10 mouse cellular contexts compared by ENCODE assay signal in the genomic region with DNA sequence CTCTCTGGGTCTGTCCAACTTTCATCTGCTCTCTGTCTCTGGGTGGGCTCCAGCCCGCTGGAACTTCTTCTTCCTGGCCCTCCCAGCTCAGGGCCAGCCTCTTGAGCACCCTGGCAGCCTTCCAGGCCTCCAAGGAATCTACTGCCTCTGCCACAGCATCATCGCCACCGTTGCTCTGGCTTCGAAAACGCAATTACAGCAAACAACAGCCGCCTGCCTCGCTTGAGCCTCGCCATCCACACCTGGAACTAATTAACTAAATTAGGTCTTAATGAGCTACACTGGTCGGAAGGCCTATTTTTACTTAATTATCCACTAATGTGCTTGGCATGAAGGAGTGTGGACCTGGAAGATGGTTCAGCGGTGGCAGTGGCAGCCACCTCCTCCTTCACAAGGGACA. TPM values are rescaled to one million over a fixed set of nuclear protein-coding genes. Genes with fewer than 3 reads are reported as not detected.
DNase-seq lines count a peak whose midpoint lies in the region; ATAC-seq and TF ChIP-seq lines count a peak whose summit lies in the region.
"Had no signal": no experiment of that assay in that cellular context is flagged by ENCODE, and none has a peak within 500 bp of the region (broad histone marks: within the 10 kb centered on the region; RNA-seq: fewer than 3 reads in every experiment).

No protein-coding gene starts in this region.

- no peak for TF ChIP-seq EP300 in lung, postnatal 0 days (IDR thresholded peaks at IDR 0.05)

- no peaks in the 10 kb centered on the region for H3K27me3 ChIP-seq in lung, embryonic 16.5 days (ENCODE audit: control insufficient read depth, insufficient read depth, low read depth, low read length)
- no peaks in the 10 kb centered on the region for H3K27me3 ChIP-seq in lung, postnatal 0 days (replicated peaks; ENCODE audit: insufficient read depth, low read length)
- H3K27me3 ChIP-seq in forebrain, postnatal 0 days (ENCODE audit: insufficient read depth, low read length): peaks cover 5% of the 10 kb centered on the region; the same call in 1 of the 2 replicates
- no peaks in the 10 kb centered on the region for H3K27me3 ChIP-seq in midbrain, embryonic 14.5 days (ENCODE audit: control insufficient read depth, insufficient read depth, low read length)

- peak; percentile 26 for DNase-seq in adrenal gland, postnatal 14 days
- DNase-seq in adrenal gland, adult 18-20 months (ENCODE audit: low spot score in 2 of 2): no peak
- DNase-seq in lung, postnatal 0 days (ENCODE audit: low spot score): no peak
- DNase-seq in forebrain, postnatal 0 days: peak; percentile 57
- DNase-seq in midbrain, embryonic 14.5 days: peak; percentile 70
- no peak for DNase-seq in urinary bladder, postnatal 36 days (ENCODE audit: low spot score in 2 of 2)
- no peak for DNase-seq in thymus, postnatal 36 days

- no peak overlapping the region for H3K9ac ChIP-seq in lung, embryonic 16.5 days (ENCODE audit: low read length)
- H3K9ac ChIP-seq in lung, postnatal 0 days (replicated peaks; ENCODE audit: low read depth): no peak overlapping the region
- H3K9ac ChIP-seq in forebrain, postnatal 0 days: no peak overlapping the region
- no peak overlapping the region for H3K9ac ChIP-seq in midbrain, embryonic 14.5 days (replicated peaks; ENCODE audit: low read length)

- no peak overlapping the region for H3K4me2 ChIP-seq in lung, embryonic 16.5 days (ENCODE audit: low read depth, low read length)
- no peak overlapping the region for H3K4me2 ChIP-seq in lung, postnatal 0 days (replicated peaks; ENCODE audit: low read depth, low read length)
- H3K4me2 ChIP-seq in forebrain, postnatal 0 days (ENCODE audit: low read depth): no peak overlapping the region
- no peak overlapping the region for H3K4me2 ChIP-seq in midbrain, embryonic 14.5 days (ENCODE audit: low read length)

- H3K27ac ChIP-seq in lung, embryonic 16.5 days (ENCODE audit: low read length): no peak overlapping the region
- no peak overlapping the region for H3K27ac ChIP-seq in lung, postnatal 0 days (ENCODE audit: low read length)
- no peak overlapping the region for H3K27ac ChIP-seq in forebrain, postnatal 0 days (ENCODE audit: low read depth, low read length)
- 0 out of 2 replicates have a peak overlapping the region, but pooled peaks have one; percentile 13 for H3K27ac ChIP-seq in midbrain, embryonic 14.5 days (replicated peaks; ENCODE audit: low read depth, low read length)

- H3K4me3 ChIP-seq in lung, embryonic 16.5 days (ENCODE audit: low read length): no peak overlapping the region
- no peak overlapping the region for H3K4me3 ChIP-seq in lung, postnatal 0 days (ENCODE audit: low read depth, low read length)
- H3K4me3 ChIP-seq in forebrain, postnatal 0 days (ENCODE audit: low read depth, low read length): no peak overlapping the region
- H3K4me3 ChIP-seq in midbrain, embryonic 14.5 days (replicated peaks; ENCODE audit: low read depth, low read length): no peak overlapping the region
- H3K4me3 ChIP-seq: myocyte had no signal

- 41% methylated on average over 10 of the region's 10 CpGs for WGBS in lung, embryonic 16.5 days
- WGBS in lung, postnatal 0 days: 47% methylated on average over 10 of the region's 10 CpGs
- 11% methylated on average over 10 of the region's 10 CpGs for WGBS in forebrain, postnatal 0 days
- 50% methylated on average over 10 of the region's 10 CpGs for WGBS in midbrain, embryonic 14.5 days

- no peaks in the 10 kb centered on the region for H3K36me3 ChIP-seq in lung, embryonic 16.5 days (ENCODE audit: control insufficient read depth, insufficient read depth, low read length)
- no peaks in the 10 kb centered on the region for H3K36me3 ChIP-seq in lung, postnatal 0 days (ENCODE audit: insufficient read depth, low read length)
- no peaks in the 10 kb centered on the region for H3K36me3 ChIP-seq in forebrain, postnatal 0 days (ENCODE audit: insufficient read depth)
- no peaks in the 10 kb centered on the region for H3K36me3 ChIP-seq in midbrain, embryonic 14.5 days (ENCODE audit: control insufficient read depth, insufficient read depth, low read length)

- peak; percentile 52; the same call in 1 of the 2 replicates for ATAC-seq in lung, embryonic 16.5 days (ENCODE audit: low read depth)
- ATAC-seq in lung, postnatal 0 days: no peak
- ATAC-seq in forebrain, postnatal 0 days: peak; percentile 14; the same call in 1 of the 2 replicates
- ATAC-seq in midbrain, embryonic 14.5 days (ENCODE audit: low FRiP score, low TSS enrichment): peak; percentile 34; the same call in 1 of the 2 replicates
- ATAC-seq: Patski had no signal

- peaks cover 5% of the 10 kb centered on the region; the same call in 1 of the 2 replicates for H3K4me1 ChIP-seq in lung, embryonic 16.5 days (replicated peaks; ENCODE audit: control insufficient read depth, insufficient read depth, low read length)
- H3K4me1 ChIP-seq in lung, postnatal 0 days (ENCODE audit: insufficient read depth, low read depth, low read length): no peaks in the 10 kb centered on the region
- H3K4me1 ChIP-seq in forebrain, postnatal 0 days (ENCODE audit: insufficient read depth): peaks cover 5% of the 10 kb centered on the region; the same call in 1 of the 2 replicates
- 0 out of 2 replicates have a peak, but pooled peaks cover 5% of the 10 kb centered on the region for H3K4me1 ChIP-seq in midbrain, embryonic 14.5 days (ENCODE audit: control insufficient read depth, insufficient read depth, low read length)

- no peaks in the 10 kb centered on the region for H3K9me3 ChIP-seq in lung, embryonic 16.5 days (ENCODE audit: control insufficient read depth, low read length)
- no peaks in the 10 kb centered on the region for H3K9me3 ChIP-seq in lung, postnatal 0 days (ENCODE audit: low read length)
- H3K9me3 ChIP-seq in forebrain, postnatal 0 days (ENCODE audit: low read length): no peaks in the 10 kb centered on the region
- no peaks in the 10 kb centered on the region for H3K9me3 ChIP-seq in midbrain, embryonic 14.5 days (ENCODE audit: control insufficient read depth, low read length)

- no peak for TF ChIP-seq CTCF in lung, postnatal 0 days (IDR thresholded peaks at IDR 0.05)
- TF ChIP-seq CTCF in forebrain, postnatal 0 days (IDR thresholded peaks at IDR 0.05; ENCODE audit: low read depth): no peak

RNA-seq across cellular contexts. Expression of gene Glyctk, which starts 18.2 kb away (rescaled TPM):
- total RNA-seq in adrenal gland, postnatal 14 days (2021): 3.6 and 13.6 TPM in 2 replicates
- 1 to 10 TPM; 1.9 to 2.7 TPM for total RNA-seq in adrenal gland, adult 18-20 months (2021)
- 1.4 and 1.9 TPM in 2 replicates for polyA plus RNA-seq in lung, embryonic 16.5 days (2015; fragmentation: Nextera tagmentation; extraction: Ambion mirVana)
- 0.67 and 0.71 TPM in 2 replicates for polyA plus RNA-seq in lung, postnatal 0 days (2015; fragmentation: Nextera tagmentation; extraction: Ambion mirVana)
- 2.0 and 3.0 TPM in 2 replicates for total RNA-seq in forebrain, postnatal 0 days (2014; rRNA removed)
- polyA plus RNA-seq in forebrain, postnatal 0 days (2015; fragmentation: Nextera tagmentation; extraction: Ambion mirVana): 1.1 TPM in 2 replicates
- polyA plus RNA-seq in midbrain, embryonic 14.5 days (2014; fragmentation: Nextera tagmentation; extraction: Ambion mirVana): 4.6 and 6.8 TPM in 2 replicates

RNA-seq across cellular contexts. Expression of gene Wdr82, which starts 31.0 kb away (rescaled TPM):
- total RNA-seq in adrenal gland, postnatal 14 days (2021): 83.9 and 84.7 TPM in 2 replicates
- 10 to 100 TPM; 73.7 to 81.6 TPM for total RNA-seq in adrenal gland, adult 18-20 months (2021)
- polyA plus RNA-seq in lung, embryonic 16.5 days (2015; fragmentation: Nextera tagmentation; extraction: Ambion mirVana): 16.3 and 17.5 TPM in 2 replicates
- polyA plus RNA-seq in lung, postnatal 0 days (2015; fragmentation: Nextera tagmentation; extraction: Ambion mirVana): 11.3 and 13.2 TPM in 2 replicates
- 216 and 261 TPM in 2 replicates for total RNA-seq in forebrain, postnatal 0 days (2014; rRNA removed)
- 31.5 and 32.5 TPM in 2 replicates for polyA plus RNA-seq in forebrain, postnatal 0 days (2015; fragmentation: Nextera tagmentation; extraction: Ambion mirVana)
- 54.0 and 75.3 TPM in 2 replicates for polyA plus RNA-seq in midbrain, embryonic 14.5 days (2014; fragmentation: Nextera tagmentation; extraction: Ambion mirVana)

RNA-seq across cellular contexts. Expression of gene Col6a4, which starts 43.2 kb away (rescaled TPM):
- 0.30 and 4.1 TPM in 2 replicates for total RNA-seq in adrenal gland, postnatal 14 days (2021)
- total RNA-seq in adrenal gland, adult 18-20 months (2021): under 1 TPM; 0.10 to 0.30 TPM
- 2.0 and 2.4 TPM in 2 replicates for polyA plus RNA-seq in lung, embryonic 16.5 days (2015; fragmentation: Nextera tagmentation; extraction: Ambion mirVana)
- 0.81 and 0.93 TPM in 2 replicates for polyA plus RNA-seq in lung, postnatal 0 days (2015; fragmentation: Nextera tagmentation; extraction: Ambion mirVana)
- total RNA-seq in forebrain, postnatal 0 days (2014; rRNA removed): 0.81 and 2.0 TPM in 2 replicates
- 0.92 and 1.1 TPM in 2 replicates for polyA plus RNA-seq in forebrain, postnatal 0 days (2015; fragmentation: Nextera tagmentation; extraction: Ambion mirVana)
- 0.38 and 0.81 TPM in 2 replicates for polyA plus RNA-seq in midbrain, embryonic 14.5 days (2014; fragmentation: Nextera tagmentation; extraction: Ambion mirVana)

RNA-seq across cellular contexts. Expression of gene Ppm1m, which starts 59.8 kb away (rescaled TPM):
- total RNA-seq in adrenal gland, postnatal 14 days (2021): 133 and 136 TPM in 2 replicates
- total RNA-seq in adrenal gland, adult 18-20 months (2021): 100 to 1,000 TPM; 105 to 110 TPM
- polyA plus RNA-seq in lung, embryonic 16.5 days (2015; fragmentation: Nextera tagmentation; extraction: Ambion mirVana): 53.1 and 56.7 TPM in 2 replicates
- 33.4 and 37.2 TPM in 2 replicates for polyA plus RNA-seq in lung, postnatal 0 days (2015; fragmentation: Nextera tagmentation; extraction: Ambion mirVana)
- 16.5 and 20.6 TPM in 2 replicates for total RNA-seq in forebrain, postnatal 0 days (2014; rRNA removed)
- 13.7 and 17.7 TPM in 2 replicates for polyA plus RNA-seq in forebrain, postnatal 0 days (2015; fragmentation: Nextera tagmentation; extraction: Ambion mirVana)
- 11.3 and 13.1 TPM in 2 replicates for polyA plus RNA-seq in midbrain, embryonic 14.5 days (2014; fragmentation: Nextera tagmentation; extraction: Ambion mirVana)

Comparison
In these comparisons a context has a peak if more than half of its experiments do, and no peak if none do; other contexts are left out.
1. DNase-seq: peak in adrenal gland, postnatal 14 days (single experiment), forebrain, postnatal 0 days (single experiment) and midbrain, embryonic 14.5 days (single experiment); none in adrenal gland, adult 18-20 months (0 of 2), lung, postnatal 0 days (single experiment), urinary bladder, postnatal 36 days (0 of 2) and thymus, postnatal 36 days (0 of 2).